Mouse (Mus musculus): Measurements from ENCODE around the gene Itga9. TPM values are rescaled to one million over a fixed set of nuclear protein-coding genes. Genes with fewer than 3 reads are reported as not detected.

The Itga9 gene
- polyA plus RNA-seq, 1 experiment, result 6.2 TPM

- no peak for TF ChIP-seq CTCF (IDR thresholded peaks at IDR 0.05; ENCODE audit: control insufficient read depth, insufficient read depth, insufficient replicate concordance, low read depth, low read length)
- no peak for TF ChIP-seq POLR2A (IDR thresholded peaks at IDR 0.05; ENCODE audit: control insufficient read depth, low read depth, low read length)
- Histone ChIP-seq H3K4me1 (ENCODE audit: control insufficient read depth, insufficient read depth, low read length) (peaks cover 17% of the 10 kb centered on the region), H3K27ac (ENCODE audit: control insufficient read depth, insufficient read depth, low read depth, low read length) (peak overlapping the region; percentile 43), H3K27me3 (ENCODE audit: control insufficient read depth, insufficient read depth, low read length) (no peaks in the 10 kb centered on the region), H3K36me3 (ENCODE audit: control insufficient read depth, insufficient read depth, low read length) (no peaks in the 10 kb centered on the region), H3K4me3 (ENCODE audit: control insufficient read depth, low read depth, low read length) (no peak overlapping the region)
These were observed 322.2 kb downstream of the Itga9 start for GRCm38 (mm10) chr9:118928656-118929055.

GRCm38 (mm10) chr9:118930611-118931010 lies 324.1 kb downstream of the Itga9 start:
- Histone ChIP-seq H3K4me1 (ENCODE audit: control insufficient read depth, insufficient read depth, low read length) (peaks cover 10% of the 10 kb centered on the region), H3K36me3 (ENCODE audit: control insufficient read depth, insufficient read depth, low read length) (no peaks in the 10 kb centered on the region), H3K27ac (ENCODE audit: control insufficient read depth, insufficient read depth, low read depth, low read length) (no peak overlapping the region), H3K4me3 (ENCODE audit: control insufficient read depth, low read depth, low read length) (no peak overlapping the region), H3K27me3 (ENCODE audit: control insufficient read depth, insufficient read depth, low read length) (no peaks in the 10 kb centered on the region)
- TF ChIP-seq POLR2A (IDR thresholded peaks at IDR 0.05; ENCODE audit: control insufficient read depth, low read depth, low read length) (no peak), CTCF (IDR thresholded peaks at IDR 0.05; ENCODE audit: control insufficient read depth, insufficient read depth, insufficient replicate concordance, low read depth, low read length) (no peak)

- Histone ChIP-seq H3K36me3 (ENCODE audit: control insufficient read depth, insufficient read depth, low read length) (no peaks in the 10 kb centered on the region), H3K4me3 (ENCODE audit: control insufficient read depth, low read depth, low read length) (no peak overlapping the region), H3K27ac (ENCODE audit: control insufficient read depth, insufficient read depth, low read depth, low read length) (peak overlapping the region; percentile 58; the same call in 1 of the 2 replicates), H3K27me3 (ENCODE audit: control insufficient read depth, insufficient read depth, low read length) (no peaks in the 10 kb centered on the region), H3K4me1 (ENCODE audit: control insufficient read depth, insufficient read depth, low read length) (peaks cover 2% of the 10 kb centered on the region; the same call in 1 of the 2 replicates)
- TF ChIP-seq CTCF (IDR thresholded peaks at IDR 0.05; ENCODE audit: control insufficient read depth, insufficient read depth, insufficient replicate concordance, low read depth, low read length), result no peak
- TF ChIP-seq POLR2A (IDR thresholded peaks at IDR 0.05; ENCODE audit: control insufficient read depth, low read depth, low read length), result no peak
These were observed 327.3 kb downstream of the Itga9 start for GRCm38 (mm10) chr9:118933800-118934199.

- Histone ChIP-seq H3K4me1 (ENCODE audit: control insufficient read depth, insufficient read depth, low read length) (peaks cover 2% of the 10 kb centered on the region; the same call in 1 of the 2 replicates), H3K27me3 (ENCODE audit: control insufficient read depth, insufficient read depth, low read length) (no peaks in the 10 kb centered on the region), H3K27ac (ENCODE audit: control insufficient read depth, insufficient read depth, low read depth, low read length) (peak overlapping the region; percentile 42), H3K36me3 (ENCODE audit: control insufficient read depth, insufficient read depth, low read length) (no peaks in the 10 kb centered on the region), H3K4me3 (ENCODE audit: control insufficient read depth, low read depth, low read length) (no peak overlapping the region)
- TF ChIP-seq POLR2A (IDR thresholded peaks at IDR 0.05; ENCODE audit: control insufficient read depth, low read depth, low read length) (no peak), CTCF (IDR thresholded peaks at IDR 0.05; ENCODE audit: control insufficient read depth, insufficient read depth, insufficient replicate concordance, low read depth, low read length) (no peak)
These were observed 327.8 kb downstream of the Itga9 start for GRCm38 (mm10) chr9:118934319-118934718.

GRCm38 (mm10) chr9:118935098-118935497 lies 328.6 kb downstream of the Itga9 start:
- no peak for TF ChIP-seq CTCF (IDR thresholded peaks at IDR 0.05; ENCODE audit: control insufficient read depth, insufficient read depth, insufficient replicate concordance, low read depth, low read length)
- no peak for TF ChIP-seq POLR2A (IDR thresholded peaks at IDR 0.05; ENCODE audit: control insufficient read depth, low read depth, low read length)
- Histone ChIP-seq H3K4me3 (ENCODE audit: control insufficient read depth, low read depth, low read length) (no peak overlapping the region), H3K4me1 (ENCODE audit: control insufficient read depth, insufficient read depth, low read length) (peaks cover 2% of the 10 kb centered on the region; the same call in 1 of the 2 replicates), H3K36me3 (ENCODE audit: control insufficient read depth, insufficient read depth, low read length) (no peaks in the 10 kb centered on the region), H3K27me3 (ENCODE audit: control insufficient read depth, insufficient read depth, low read length) (no peaks in the 10 kb centered on the region), H3K27ac (ENCODE audit: control insufficient read depth, insufficient read depth, low read depth, low read length) (no peak overlapping the region)

GRCm38 (mm10) chr9:118936071-118936470 lies 329.6 kb downstream of the Itga9 start:
- Histone ChIP-seq H3K27ac (ENCODE audit: control insufficient read depth, insufficient read depth, low read depth, low read length) (no peak overlapping the region), H3K36me3 (ENCODE audit: control insufficient read depth, insufficient read depth, low read length) (no peaks in the 10 kb centered on the region), H3K4me3 (ENCODE audit: control insufficient read depth, low read depth, low read length) (no peak overlapping the region), H3K27me3 (ENCODE audit: control insufficient read depth, insufficient read depth, low read length) (no peaks in the 10 kb centered on the region), H3K4me1 (ENCODE audit: control insufficient read depth, insufficient read depth, low read length) (peaks cover 2% of the 10 kb centered on the region)
- TF ChIP-seq CTCF (IDR thresholded peaks at IDR 0.05; ENCODE audit: control insufficient read depth, insufficient read depth, insufficient replicate concordance, low read depth, low read length) (no peak), POLR2A (IDR thresholded peaks at IDR 0.05; ENCODE audit: control insufficient read depth, low read depth, low read length) (no peak)

- Histone ChIP-seq H3K36me3 (ENCODE audit: control insufficient read depth, insufficient read depth, low read length) (no peaks in the 10 kb centered on the region), H3K27me3 (ENCODE audit: control insufficient read depth, insufficient read depth, low read length) (no peaks in the 10 kb centered on the region), H3K4me1 (ENCODE audit: control insufficient read depth, insufficient read depth, low read length) (peaks cover 2% of the 10 kb centered on the region), H3K4me3 (ENCODE audit: control insufficient read depth, low read depth, low read length) (no peak overlapping the region), H3K27ac (ENCODE audit: control insufficient read depth, insufficient read depth, low read depth, low read length) (no peak overlapping the region)
- TF ChIP-seq POLR2A (IDR thresholded peaks at IDR 0.05; ENCODE audit: control insufficient read depth, low read depth, low read length) (no peak), CTCF (IDR thresholded peaks at IDR 0.05; ENCODE audit: control insufficient read depth, insufficient read depth, insufficient replicate concordance, low read depth, low read length) (no peak)
These were observed 331.0 kb downstream of the Itga9 start for GRCm38 (mm10) chr9:118937515-118937914.

GRCm38 (mm10) chr9:118939410-118939809 lies 332.9 kb downstream of the Itga9 start:
- Histone ChIP-seq H3K27ac (ENCODE audit: control insufficient read depth, insufficient read depth, low read depth, low read length) (no peak overlapping the region), H3K4me3 (ENCODE audit: control insufficient read depth, low read depth, low read length) (no peak overlapping the region)

More at GRCm38 (mm10) chr9:118939410-118939809, 332.9 kb downstream of the Itga9 start:
- H3K36me3 ChIP-seq (ENCODE audit: control insufficient read depth, insufficient read depth, low read length), result no peaks in the 10 kb centered on the region
- H3K4me1 ChIP-seq (ENCODE audit: control insufficient read depth, insufficient read depth, low read length), result peaks cover 2% of the 10 kb centered on the region
- no peak for TF ChIP-seq CTCF (IDR thresholded peaks at IDR 0.05; ENCODE audit: control insufficient read depth, insufficient read depth, insufficient replicate concordance, low read depth, low read length)
- TF ChIP-seq POLR2A (IDR thresholded peaks at IDR 0.05; ENCODE audit: control insufficient read depth, low read depth, low read length), result no peak
- H3K27me3 ChIP-seq (ENCODE audit: control insufficient read depth, insufficient read depth, low read length), result no peaks in the 10 kb centered on the region
